Mouse (Mus musculus): Measurements from ENCODE around the gene Nmnat3.

Nmnat3 gene

DNA sequence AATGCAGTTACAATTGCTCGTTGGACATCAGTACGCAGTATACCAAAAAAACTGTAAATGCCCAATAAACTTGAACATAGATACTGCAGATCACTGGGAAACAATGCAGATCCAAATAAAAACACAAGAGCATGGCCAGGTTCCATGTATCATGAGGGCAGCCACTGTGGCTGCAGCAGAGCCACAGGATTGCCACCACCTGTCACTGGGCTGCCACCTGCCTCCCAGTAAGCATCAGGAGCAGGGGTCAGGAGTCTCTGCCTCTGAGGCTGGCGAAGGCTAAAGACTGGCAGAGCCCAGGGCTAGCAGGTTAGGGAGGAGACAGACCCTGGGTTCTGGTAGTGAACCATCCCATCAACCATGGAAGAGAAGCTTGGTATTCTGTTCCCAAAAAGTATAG lies 67.7 kb downstream of the Nmnat3 start:
- DNase-seq (ENCODE audit: low spot score) = no peak

GRCm38 (mm10) chr9:98361047-98361446 lies 73.8 kb downstream of the Nmnat3 start:
- peak; percentile 6 for DNase-seq (ENCODE audit: low spot score)

DNA sequence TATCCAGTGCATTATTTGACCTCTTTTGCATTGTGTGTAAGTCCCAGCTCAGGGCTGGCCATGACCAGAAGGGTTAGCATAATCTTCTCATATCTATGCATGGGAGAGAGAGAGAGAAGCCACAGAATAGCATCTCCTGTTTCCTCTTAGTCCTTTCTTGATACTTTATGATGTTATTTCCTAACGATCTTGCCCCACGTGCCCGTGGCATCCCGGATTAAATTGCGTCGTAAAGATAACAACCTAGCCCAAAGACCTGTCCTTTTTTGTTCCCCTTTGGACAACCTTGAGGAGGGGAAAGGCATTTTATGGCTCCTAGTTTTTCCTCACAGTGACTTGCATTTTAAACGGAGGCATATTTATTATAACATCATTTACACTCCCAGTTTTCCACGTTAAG lies 78.8 kb downstream of the Nmnat3 start:
- no peak for DNase-seq (ENCODE audit: low spot score)

DNA sequence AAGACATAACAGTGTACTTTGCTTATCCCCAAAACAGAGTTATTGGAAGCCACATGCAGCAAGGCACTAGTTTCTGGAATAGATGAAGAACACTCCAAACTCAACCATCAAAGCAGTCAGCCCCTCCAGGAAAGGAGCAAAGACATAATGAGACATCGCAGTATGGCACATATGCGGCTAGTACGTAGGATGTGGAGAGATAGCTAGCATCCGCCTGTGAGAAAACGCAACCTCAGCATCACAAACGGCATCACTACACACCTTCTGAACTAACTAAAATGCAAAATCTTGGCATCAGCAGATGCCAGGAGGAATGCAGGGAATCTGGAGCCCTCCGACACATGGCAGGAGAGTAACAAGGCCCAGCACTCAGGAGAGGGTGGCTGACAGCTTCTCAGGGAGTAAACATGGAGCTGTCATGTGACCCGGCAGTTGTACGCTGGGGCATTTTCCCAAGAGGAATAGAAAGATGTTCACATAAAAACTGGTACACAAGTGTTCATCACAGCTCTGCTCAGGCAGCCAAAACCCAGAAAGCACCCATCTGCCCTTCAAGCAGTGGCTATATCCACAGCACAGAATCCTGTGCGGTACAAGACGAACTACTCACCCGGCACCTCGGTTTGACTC lies 80.2 kb downstream of the Nmnat3 start:
- DNase-seq (ENCODE audit: low spot score) = no peak

- DNase-seq (ENCODE audit: low spot score) = no peak
Measured at GRCm38 (mm10) chr9:98369707-98370106, 82.5 kb downstream of the Nmnat3 start.

DNA sequence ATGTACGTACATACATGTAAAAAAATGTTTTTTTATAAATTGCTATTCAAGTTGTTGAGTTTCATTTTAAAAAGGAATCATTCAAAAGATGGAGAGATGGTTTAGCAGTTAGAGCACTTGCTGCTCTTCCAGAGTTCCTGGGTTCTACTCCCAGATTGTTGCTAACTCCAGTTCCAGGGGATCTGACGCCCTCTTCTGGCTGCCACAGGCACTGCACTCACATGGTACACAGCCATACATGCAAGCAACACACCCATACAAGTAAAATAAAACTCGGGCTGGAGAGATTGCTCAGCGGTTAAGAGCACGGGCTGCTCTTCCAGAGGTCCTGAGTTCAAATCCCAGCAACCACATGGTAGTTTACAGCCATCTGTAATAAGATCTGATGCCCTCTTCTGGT lies 86.1 kb downstream of the Nmnat3 start:
- DNase-seq (ENCODE audit: low spot score) = no peak

GRCm38 (mm10) chr9:98374897-98375296 lies 87.7 kb downstream of the Nmnat3 start:
- DNase-seq (ENCODE audit: low spot score) = no peak

GRCm38 (mm10) chr9:98375329-98376170 lies 88.3 kb downstream of the Nmnat3 start:
- no peak for DNase-seq (ENCODE audit: low spot score)

GRCm38 (mm10) chr9:98379736-98380135 lies 92.5 kb downstream of the Nmnat3 start:
- no peak for DNase-seq (ENCODE audit: low spot score)

DNA sequence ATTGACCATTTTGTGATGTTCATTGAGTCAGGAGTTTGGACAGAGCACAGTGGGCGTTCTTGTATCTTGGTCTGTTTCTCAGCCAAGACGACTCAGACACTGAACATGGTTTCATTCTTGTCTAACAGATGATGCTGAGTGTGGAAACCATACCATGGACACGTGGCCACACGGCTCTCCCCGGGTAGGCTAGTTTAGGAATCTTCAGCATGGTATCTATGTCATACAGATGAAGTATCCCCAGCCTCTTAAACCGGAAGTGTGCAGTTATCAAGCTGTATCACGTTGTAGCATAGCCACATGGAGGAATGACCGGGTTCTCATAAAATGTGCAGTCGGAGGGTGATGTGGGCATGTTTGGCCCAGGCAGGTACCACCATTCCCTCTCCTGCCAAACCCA lies 93.4 kb downstream of the Nmnat3 start:
- DNase-seq (ENCODE audit: low spot score) = no peak

- DNase-seq (ENCODE audit: low spot score) = no peak
Measured at GRCm38 (mm10) chr9:98387741-98388632, 100.8 kb downstream of the Nmnat3 start.

DNA sequence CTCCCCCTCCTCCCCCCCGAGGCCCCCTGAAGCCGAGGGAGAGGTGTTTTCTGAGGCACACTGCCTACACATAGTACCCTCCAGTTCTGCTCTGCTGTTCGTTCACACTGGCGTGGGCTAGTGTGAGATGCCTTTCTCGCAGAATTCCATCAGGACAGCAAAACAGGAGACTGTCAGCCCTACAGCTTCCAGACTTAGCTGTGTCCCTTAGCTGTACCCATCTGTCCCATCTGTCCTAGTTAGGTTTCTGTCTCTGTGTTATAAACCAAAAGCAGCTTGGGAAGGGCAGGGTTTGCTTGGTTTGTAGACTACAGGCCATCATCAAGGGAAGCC lies 101.4 kb downstream of the Nmnat3 start:
- no peak for DNase-seq (ENCODE audit: low spot score)

DNA sequence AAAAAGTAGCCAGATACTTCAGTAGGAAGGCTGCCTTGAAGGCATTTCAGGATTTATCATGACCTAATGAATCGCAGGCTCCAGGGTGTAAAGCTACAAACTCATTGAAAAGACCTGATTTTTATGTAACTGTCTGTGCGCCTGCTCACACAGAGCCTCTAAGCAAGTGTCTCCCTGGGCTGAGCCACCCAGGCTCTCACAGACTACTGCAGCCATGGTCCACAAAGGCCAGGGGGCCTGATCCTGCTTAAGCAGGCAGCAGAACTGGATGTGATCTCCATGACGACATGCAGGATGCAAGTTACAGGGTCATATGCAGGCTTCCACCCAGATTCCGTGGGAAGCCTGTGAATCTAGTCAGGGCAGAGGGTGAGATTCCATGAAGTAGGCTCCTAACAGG lies 106.3 kb downstream of the Nmnat3 start:
- DNase-seq (ENCODE audit: low spot score) = no peak

- no peak for DNase-seq (ENCODE audit: low spot score)
Measured at GRCm38 (mm10) chr9:98397211-98397610, 110.0 kb downstream of the Nmnat3 start.

GRCm38 (mm10) chr9:98397866-98398265 lies 110.6 kb downstream of the Nmnat3 start:
- DNase-seq (ENCODE audit: low spot score) = no peak

DNA sequence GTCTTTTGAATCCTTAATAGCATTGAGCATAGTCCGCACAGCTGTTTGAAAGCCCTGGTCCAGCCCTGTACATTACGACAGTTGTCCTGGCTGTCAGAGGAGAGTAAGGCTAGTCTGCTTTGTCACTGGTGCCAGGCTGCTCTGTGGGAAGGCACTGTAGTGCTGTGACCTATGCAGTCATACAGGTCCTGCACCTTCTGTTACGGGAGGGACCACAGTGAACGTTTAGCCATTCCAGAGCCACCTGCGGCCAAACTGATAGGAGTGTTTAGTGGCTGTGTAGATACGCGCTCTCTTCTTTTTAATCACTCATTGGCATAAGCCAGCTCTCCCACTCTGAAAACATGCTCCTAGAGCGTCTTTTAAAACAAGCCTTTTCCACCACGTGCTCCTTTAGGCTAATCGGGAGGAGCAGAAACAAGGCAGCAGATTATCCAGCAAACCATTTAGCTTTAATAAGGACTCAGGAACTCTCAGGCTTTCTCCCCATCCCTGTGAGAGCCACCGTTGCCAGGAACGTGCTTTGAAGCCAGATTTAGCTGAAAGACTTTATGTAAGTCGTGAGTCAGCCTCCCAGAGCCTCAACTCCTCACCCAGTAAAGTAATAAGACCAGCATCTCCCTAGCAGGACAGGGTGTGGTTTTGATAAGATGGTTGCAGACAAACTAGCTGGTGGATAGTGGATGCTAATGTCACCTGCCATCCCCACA lies 113.1 kb downstream of the Nmnat3 start:
- no peak for DNase-seq (ENCODE audit: low spot score)

DNA sequence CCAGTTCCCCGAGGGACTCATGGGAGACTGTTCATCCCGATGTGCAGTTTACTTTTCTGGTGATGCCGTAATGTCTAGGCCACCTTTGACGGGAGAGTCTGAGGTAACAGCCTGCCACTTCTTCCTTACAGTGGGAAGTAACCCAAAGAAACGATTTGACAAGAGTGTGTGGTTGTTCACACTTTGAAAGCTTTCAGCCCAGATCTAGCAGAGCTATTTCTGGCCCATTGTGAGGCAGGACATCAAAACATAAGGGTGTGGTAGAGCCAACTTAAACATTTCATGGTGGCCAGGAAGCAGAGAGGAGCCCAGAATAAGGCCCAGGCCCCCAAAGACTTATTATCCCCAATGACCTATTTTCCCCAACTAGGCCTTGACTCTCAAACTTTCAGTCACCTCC lies 114.4 kb downstream of the Nmnat3 start:
- DNase-seq (ENCODE audit: low spot score) = no peak

DNA sequence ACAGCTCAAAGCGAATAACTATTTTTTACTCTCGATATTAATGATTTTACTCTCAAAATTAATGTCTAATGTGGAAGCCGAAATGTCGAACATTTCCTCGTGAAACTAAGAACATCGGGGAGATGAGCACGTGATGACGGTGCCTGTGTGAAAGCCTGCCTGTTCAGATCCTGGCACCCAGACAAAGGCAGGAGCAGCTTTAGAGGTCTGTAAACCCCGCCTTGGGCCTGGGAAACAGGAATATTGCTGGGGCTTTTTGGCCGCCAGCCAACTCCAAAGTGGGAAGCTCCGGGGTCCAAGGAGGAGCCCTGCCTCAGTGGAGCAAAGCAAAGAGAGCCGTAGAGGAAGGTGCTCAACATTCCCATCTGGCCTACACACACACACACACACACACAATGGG lies 120.5 kb downstream of the Nmnat3 start:
- DNase-seq (ENCODE audit: low spot score) = no peak

DNA sequence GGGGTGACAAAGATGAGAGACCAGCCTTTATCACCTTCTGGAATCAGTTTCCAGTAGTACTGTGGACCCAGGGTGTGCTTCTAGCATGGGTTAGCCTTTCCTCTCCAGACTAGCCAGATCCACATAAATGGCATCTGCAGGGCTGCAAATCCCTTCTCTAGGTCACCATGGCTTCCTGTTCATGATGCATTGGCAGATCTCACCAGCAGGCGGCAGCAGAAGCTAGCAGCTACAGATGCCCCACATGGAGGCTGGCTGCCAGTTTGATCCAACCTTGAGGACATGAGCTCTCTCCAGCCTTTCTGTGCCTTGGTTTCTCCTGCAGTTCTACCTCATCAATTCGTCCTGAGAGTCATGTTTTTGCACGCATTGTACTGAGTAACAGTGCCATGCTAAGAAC lies 121.9 kb downstream of the Nmnat3 start:
- peak; percentile 77 for DNase-seq (ENCODE audit: low spot score)

DNA sequence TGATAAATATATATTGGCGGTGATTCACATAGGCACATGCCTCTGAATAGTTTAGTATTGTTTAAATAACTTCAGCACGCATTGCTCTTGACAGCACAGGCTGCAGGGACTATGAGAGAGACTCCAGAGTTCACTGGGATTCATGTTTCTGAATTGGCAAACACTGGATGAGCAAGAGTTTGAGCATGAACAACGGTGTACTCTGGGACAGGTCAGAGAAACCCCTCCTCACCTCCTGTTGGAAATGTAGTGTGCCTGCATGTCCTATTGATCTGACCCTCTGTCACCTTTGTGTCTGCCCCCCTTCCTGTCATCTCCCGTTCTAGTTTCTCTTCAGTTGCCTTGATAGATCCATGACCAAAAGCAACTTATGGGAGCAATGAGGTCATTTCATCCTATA lies 128.2 kb downstream of the Nmnat3 start:
- DNase-seq (ENCODE audit: low spot score) = no peak

DNA sequence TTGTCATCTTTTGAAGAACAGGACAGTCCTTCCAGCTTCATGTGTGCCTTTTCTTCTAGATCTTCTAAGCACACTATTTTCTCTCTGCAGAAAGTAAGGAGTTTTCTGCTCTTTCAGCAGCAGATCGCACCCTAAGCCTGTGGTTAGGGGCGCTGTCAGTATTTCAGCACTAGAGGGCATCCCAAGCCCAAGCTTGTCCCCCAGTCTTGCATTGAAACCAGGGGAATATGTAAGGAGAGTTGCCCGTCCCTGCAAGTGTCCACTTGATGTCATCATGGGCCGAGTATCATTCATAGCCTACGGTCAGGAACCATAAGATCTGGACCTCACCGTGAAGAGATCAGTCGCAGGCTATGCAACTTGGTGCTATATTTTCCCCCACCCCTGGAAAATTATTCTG lies 130.7 kb downstream of the Nmnat3 start:
- DNase-seq (ENCODE audit: low spot score) = no peak

DNA sequence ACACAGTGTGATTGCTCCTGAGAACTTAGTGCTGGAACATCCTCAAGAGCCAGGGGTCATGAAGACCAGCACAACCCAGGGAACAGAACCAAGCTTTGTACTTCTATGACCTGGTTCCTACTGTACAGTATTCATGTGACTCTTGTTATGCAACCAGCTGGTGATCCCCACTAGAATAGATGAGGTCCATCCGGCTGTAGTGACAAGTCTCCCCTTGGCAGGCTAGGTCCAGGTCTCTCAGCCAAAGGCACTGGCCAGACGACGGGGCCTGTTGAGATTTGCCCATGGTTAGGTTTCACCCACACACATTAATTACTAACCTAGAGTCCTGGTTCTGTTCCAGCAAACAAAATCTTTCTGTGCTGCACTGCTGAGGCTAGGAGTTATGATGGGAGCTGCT lies 131.1 kb downstream of the Nmnat3 start:
- DNase-seq (ENCODE audit: low spot score) = no peak

Data from adipocyte (in vitro differentiated cells).